Mouse (Mus musculus) MEL (cell line): ENCODE measurements at regions not wholly inside any gene's neighbourhood (a gene's known extent, or its start where the extent isn't known, plus 50 kb on each side); places are given as distances from the start of the nearest gene placed in this dataset.

Source experiments
- CTCF ChIP-seq, 3 experiments: IDR thresholded peaks in 2 of 3; conservative IDR thresholded peaks in 1 of 3; 2 replicates each; pipeline ENCODE4 v1.5.1; 2011 to 2012; ENCODE audit warnings: low read length in 3 of 3, low read depth in 2 of 3, mild to moderate bottlenecking in 2 of 3, improper control_type of control experiment in 1 of 3, inconsistent platforms in 1 of 3, mixed read lengths in 1 of 3, moderate library complexity in 1 of 3; ENCODE audit not compliant: control insufficient read depth in 1 of 3, insufficient read depth in 1 of 3, poor library complexity in 1 of 3, severe bottlenecking in 1 of 3
- POLR2A ChIP-seq, 2 experiments: IDR thresholded peaks; 2 replicates each; pipeline ENCODE4 v1.6.1; 2011 to 2012; ENCODE audit warnings: low read length in 2 of 2, mild to moderate bottlenecking in 2 of 2, control low read depth in 1 of 2, improper control_type of control experiment in 1 of 2, low read depth in 1 of 2, moderate library complexity in 1 of 2; ENCODE audit not compliant: control insufficient read depth in 1 of 2, insufficient read depth in 1 of 2, poor library complexity in 1 of 2
- RCOR1 ChIP-seq: IDR thresholded peaks from 2 replicates; pipeline ENCODE4 v1.6.1; 2012; ENCODE audit warnings: low read depth, mild to moderate bottlenecking, inconsistent platforms, low read length, improper control_type of control experiment
- USF1 ChIP-seq: IDR thresholded peaks from 2 replicates; pipeline ENCODE4 v1.6.1; 2014; ENCODE audit warnings: low read depth, mild to moderate bottlenecking, inconsistent platforms, low read length, improper control_type of control experiment, moderate library complexity
- ZC3H11A ChIP-seq: IDR thresholded peaks from 2 replicates; pipeline ENCODE4 v1.6.1; 2012; ENCODE audit warnings: low read depth, mild to moderate bottlenecking, inconsistent platforms, low read length, improper control_type of control experiment

- TF ChIP-seq USF1 (no peak), CTCF (IDR thresholded peaks at IDR 0.05 in 2 of 3, conservative IDR thresholded peaks at IDR 0.05 in 1 of 3; ENCODE audit: control insufficient read depth in 1 of 3, insufficient read depth in 1 of 3, low read depth in 2 of 3, low read length in 3 of 3, poor library complexity in 1 of 3, severe bottlenecking in 1 of 3) (no peak), RCOR1 (no peak), ZC3H11A (no peak), POLR2A (IDR thresholded peaks at IDR 0.05; ENCODE audit: control insufficient read depth in 1 of 2, insufficient read depth in 1 of 2, low read depth in 1 of 2, low read length in 2 of 2, poor library complexity in 1 of 2) (no peak)
Observed at GRCm38 (mm10) chr15:36419943-36420480, 587.6 kb downstream of the Zfp706 start.
